Mouse (Mus musculus) right cerebral cortex, postnatal 10 days (tissue): ENCODE measurements around the gene Cd3eap.

Source experiments
- DNase-seq, 2 experiments: peaks; one replicate each; pipeline ENCODE4 v3.0.0; 2021; ENCODE audit warnings: low spot score in 2 of 2

Cd3eap gene

GRCm38 (mm10) chr7:19308454-19309277 lies 50.6 kb downstream of the Cd3eap start:
- peak; percentile 97 to 98 for DNase-seq

- DNase-seq: peak; percentile 86 to 92
Observed at GRCm38 (mm10) chr7:19307739-19308453, 51.4 kb downstream of the Cd3eap start.

DNA sequence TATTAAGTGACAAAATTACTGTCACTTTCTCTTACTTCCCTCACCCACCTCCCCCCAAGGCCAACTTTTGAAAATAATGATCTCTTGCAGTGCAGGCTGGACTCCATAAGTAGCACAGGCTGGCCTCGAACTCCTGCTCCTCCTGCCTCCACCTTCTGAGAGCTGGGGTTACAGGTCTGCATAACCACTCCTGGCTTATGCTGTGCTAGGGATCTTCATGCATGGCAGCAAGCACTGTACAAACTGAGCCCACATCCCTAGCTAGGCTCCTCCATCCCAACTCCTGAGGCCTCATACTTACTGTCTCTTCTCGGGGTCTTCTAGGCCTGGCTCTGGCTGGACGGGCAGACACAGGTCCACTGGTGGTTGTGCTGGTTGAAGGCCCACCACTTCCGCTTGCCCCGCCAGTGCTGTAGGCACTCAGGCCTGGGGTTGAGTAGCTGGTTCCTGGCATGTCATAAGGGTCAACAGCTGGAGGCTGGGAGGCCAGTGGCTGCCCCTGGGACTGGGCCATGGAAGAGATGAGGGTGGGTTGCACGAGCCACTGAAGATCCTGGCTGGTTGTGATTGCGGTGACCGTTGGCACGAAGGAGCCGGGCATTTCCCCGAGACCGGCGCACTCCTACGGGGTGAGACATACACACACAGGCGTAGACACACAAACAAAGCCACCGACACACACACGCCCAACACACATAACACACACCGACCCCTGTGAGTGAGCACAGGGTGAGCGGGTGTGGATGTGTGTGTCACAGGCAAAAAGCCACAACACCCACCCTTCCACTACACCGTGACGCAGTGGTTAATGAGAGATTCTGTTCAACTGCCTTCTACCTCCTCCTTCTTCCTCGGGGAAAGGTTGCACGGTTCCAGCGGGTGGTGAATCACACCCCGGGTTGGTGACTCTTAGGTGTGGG lies 52.2 kb downstream of the Cd3eap start:
- no peak for DNase-seq
